Mouse (Mus musculus): ENCODE results near the gene Fto.

The Fto gene

DNA sequence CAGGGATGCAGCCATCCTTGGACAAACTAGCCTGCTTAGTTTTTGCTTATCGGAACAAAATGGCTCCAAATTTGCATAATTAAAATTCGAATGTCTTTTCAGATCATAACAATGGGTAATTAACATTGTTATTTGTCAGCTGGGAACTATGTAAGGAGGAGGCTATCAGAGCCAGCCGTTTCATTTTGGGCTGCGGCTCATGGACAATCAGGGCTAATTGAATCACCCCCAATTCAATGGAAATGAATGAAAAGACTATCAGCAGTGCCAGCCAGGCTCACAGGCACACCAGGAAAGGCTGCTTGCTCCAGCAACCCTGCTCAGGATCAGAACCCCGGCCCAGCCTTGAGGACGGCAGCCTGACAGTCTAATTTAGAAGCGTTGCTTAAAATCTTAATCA is 395.3 kb downstream of the Fto start:
- ATAC-seq (ENCODE audit: insufficient number of reproducible peaks, low FRiP score, low TSS enrichment): no peak

DNA sequence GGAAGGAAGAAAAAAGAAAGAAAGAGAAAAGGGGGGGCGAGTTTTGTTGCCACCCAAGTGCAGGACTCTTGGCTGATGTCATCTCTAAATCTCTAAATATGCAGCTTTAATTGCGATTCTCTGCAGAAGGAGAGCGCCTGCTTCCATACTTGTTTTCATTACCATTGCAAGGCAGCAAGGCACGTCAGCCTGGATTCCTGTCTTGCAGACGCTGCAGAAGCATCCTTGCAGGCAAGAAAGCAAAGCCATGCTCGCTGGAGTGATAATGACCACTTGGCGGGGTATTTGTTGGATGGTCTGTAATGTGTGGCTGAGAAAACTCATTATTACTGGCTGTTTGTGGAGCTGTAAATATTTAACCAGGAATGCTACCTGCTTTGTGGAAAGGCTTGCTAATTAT is 396.4 kb downstream of the Fto start:
- no peak for ATAC-seq (ENCODE audit: insufficient number of reproducible peaks, low FRiP score, low TSS enrichment)

DNA sequence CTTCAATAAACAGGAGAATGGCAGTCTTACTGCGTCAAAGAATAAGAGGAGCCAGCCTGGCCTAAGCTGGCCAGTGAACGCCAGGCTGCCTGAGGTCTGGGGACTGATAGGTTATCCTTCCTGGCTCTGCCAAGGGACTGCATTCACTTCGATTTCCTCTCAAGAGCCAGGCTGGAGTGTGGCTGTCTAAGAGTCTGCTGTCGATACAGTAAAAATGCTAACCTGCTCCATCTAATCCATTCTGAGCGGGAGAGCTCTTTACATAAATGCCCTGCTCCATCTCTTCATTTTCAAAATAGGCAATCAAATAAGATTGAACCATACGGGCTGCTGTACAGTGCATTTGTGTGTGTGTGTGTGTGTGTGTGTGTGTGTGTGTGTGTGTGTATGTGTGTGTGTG is 397.9 kb downstream of the Fto start:
- no peak for ATAC-seq (ENCODE audit: insufficient number of reproducible peaks, low FRiP score, low TSS enrichment)

- ATAC-seq (ENCODE audit: insufficient number of reproducible peaks, low FRiP score, low TSS enrichment): no peak
These were observed 398.8 kb downstream of the Fto start for GRCm38 (mm10) chr8:91711981-91712598.

GRCm38 (mm10) chr8:91712731-91713569 is 399.6 kb downstream of the Fto start:
- peak; percentile 59 for ATAC-seq (ENCODE audit: insufficient number of reproducible peaks, low FRiP score, low TSS enrichment)

DNA sequence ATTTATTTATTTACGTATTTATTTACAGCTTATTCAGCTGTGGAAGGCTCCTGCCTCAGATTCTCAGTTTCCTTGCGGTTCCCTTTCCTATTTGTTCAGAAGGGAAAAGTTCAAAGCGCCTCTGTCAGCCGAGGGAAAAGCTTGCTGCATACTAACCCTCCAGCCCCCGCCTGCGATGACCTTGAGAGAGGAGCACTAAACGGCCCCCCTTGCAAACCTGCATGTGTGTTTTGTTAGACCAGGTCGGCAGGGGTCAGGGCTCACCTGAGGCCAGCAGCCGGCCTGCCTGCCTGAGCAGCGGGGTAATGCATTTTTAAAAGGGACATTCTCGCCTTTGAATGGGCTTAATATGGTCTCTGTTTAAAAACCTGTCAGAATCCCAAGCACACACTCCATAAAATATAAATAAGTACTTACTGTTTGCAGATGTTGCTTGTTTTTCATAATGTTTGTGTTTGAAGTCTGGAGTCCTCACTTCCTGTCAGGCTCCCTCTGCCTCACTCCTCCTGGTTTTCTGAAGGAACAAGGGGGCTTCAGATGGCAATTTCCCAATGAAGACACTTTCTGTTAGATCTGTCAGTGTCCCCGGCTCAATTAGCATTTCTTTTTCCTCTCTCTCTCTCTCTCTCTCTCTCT is 400.5 kb downstream of the Fto start:
- ATAC-seq (ENCODE audit: insufficient number of reproducible peaks, low FRiP score, low TSS enrichment): no peak

- no peak for ATAC-seq (ENCODE audit: insufficient number of reproducible peaks, low FRiP score, low TSS enrichment)
These were observed 401.4 kb downstream of the Fto start for GRCm38 (mm10) chr8:91714733-91715132.

DNA sequence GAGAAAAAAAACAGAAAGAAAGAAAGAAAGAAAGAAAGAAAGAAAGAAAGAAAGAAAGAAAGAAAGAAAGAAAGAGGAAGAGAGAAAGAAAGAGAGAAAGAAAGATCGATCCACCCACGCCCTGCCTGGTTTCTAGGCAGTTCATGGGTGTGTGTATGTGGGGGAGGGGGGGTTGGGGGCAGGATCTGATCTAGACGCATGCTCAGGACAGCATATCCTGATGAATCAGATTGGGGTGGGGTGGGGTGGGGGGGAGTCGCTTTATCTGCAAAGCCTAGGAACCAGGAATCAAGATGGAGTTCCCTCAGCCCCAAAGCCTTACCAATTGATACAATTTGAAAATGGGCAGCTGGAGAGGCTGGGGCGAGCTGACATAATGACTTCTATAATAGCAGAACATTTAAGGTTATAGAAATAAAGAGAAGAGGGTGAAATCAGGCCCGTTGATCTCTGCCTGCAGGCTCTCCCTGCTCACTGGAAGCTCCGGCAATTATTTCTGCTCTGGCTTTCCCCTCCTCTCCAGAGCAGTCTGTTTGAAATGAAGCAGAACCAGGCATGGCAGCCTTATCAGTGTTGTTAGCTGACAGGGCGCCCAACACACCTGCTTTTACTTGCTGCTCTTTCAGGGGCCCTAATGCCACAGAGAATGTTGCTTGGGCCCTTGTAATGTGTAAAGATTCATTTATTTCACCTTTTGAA is 402.2 kb downstream of the Fto start:
- no peak for ATAC-seq (ENCODE audit: insufficient number of reproducible peaks, low FRiP score, low TSS enrichment)
